10 mouse cellular contexts compared by ENCODE assay signal in the genomic region with DNA sequence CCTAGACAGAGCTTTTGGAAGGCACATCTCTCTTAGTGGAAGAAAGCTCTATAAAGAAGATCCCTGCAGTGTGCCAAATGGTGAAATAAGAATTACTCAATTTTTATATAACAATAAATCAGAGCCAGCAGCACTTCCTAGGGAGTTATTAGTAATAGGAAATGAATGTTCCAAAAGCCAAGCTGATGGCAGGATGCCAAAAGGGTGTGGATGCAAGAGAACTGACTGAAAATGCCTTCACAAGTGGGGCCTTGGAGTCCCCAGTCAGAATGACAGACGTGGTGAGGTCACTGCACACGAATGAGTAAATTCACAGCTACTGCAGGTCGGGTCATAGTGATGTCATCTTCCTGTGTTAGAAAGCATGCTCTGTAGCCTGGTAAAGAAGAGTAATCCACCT. TPM values are rescaled to one million over a fixed set of nuclear protein-coding genes. Genes with fewer than 3 reads are reported as not detected.
DNase-seq lines count a peak whose midpoint lies in the region; ATAC-seq and TF ChIP-seq lines count a peak whose summit lies in the region.
"Had no signal": no experiment of that assay in that cellular context is flagged by ENCODE, and none has a peak within 500 bp of the region (broad histone marks: within the 10 kb centered on the region; RNA-seq: fewer than 3 reads in every experiment).

No protein-coding gene starts in this region.

- no peak overlapping the region for H3K4me3 ChIP-seq in liver, postnatal 0 days (ENCODE audit: low read depth, low read length)
- H3K4me3 ChIP-seq in midbrain, embryonic 11.5 days (ENCODE audit: low read depth, low read length), result no peak overlapping the region

- no peak for TF ChIP-seq EP300 in liver, postnatal 0 days (IDR thresholded peaks at IDR 0.05; ENCODE audit: low read depth)

- H3K27ac ChIP-seq in liver, postnatal 0 days (ENCODE audit: low read depth), result no peak overlapping the region
- H3K27ac ChIP-seq in midbrain, embryonic 11.5 days (ENCODE audit: low read depth, low read length), result no peak overlapping the region

- no peaks in the 10 kb centered on the region for H3K27me3 ChIP-seq in liver, postnatal 0 days (ENCODE audit: insufficient read depth, low read length)
- H3K27me3 ChIP-seq in midbrain, embryonic 11.5 days (ENCODE audit: control insufficient read depth, insufficient read depth, low read length), result no peaks in the 10 kb centered on the region

- 32% methylated on average over 3 of the region's 3 CpGs for WGBS in liver, postnatal 0 days (ENCODE audit: insufficient replicate concordance)
- 79% methylated on average over 3 of the region's 3 CpGs for WGBS in midbrain, embryonic 11.5 days

- H3K9me3 ChIP-seq in liver, postnatal 0 days (ENCODE audit: low read length), result no peaks in the 10 kb centered on the region
- no peaks in the 10 kb centered on the region for H3K9me3 ChIP-seq in midbrain, embryonic 11.5 days (ENCODE audit: control insufficient read depth, low read length)

- peak; percentile 66 for ATAC-seq in liver, postnatal 0 days
- ATAC-seq in midbrain, embryonic 11.5 days (ENCODE audit: low FRiP score), result no peak

- no peak overlapping the region for H3K4me2 ChIP-seq in liver, postnatal 0 days (ENCODE audit: low read depth, low read length)
- H3K4me2 ChIP-seq in midbrain, embryonic 11.5 days, result no peak overlapping the region

- H3K36me3 ChIP-seq in liver, postnatal 0 days (replicated peaks; ENCODE audit: insufficient read depth, low read length), result no peaks in the 10 kb centered on the region
- H3K36me3 ChIP-seq in midbrain, embryonic 11.5 days (ENCODE audit: control insufficient read depth, insufficient read depth, low read length), result no peaks in the 10 kb centered on the region

- peaks cover 3% of the 10 kb centered on the region; the same call in 1 of the 2 replicates for H3K4me1 ChIP-seq in liver, postnatal 0 days (ENCODE audit: insufficient read depth)
- no peaks in the 10 kb centered on the region for H3K4me1 ChIP-seq in midbrain, embryonic 11.5 days (ENCODE audit: control insufficient read depth, insufficient read depth, low read length)

- H3K9ac ChIP-seq in liver, postnatal 0 days (replicated peaks), result no peak overlapping the region
- no peak overlapping the region for H3K9ac ChIP-seq in midbrain, embryonic 11.5 days (ENCODE audit: low read length)

- TF ChIP-seq CTCF in liver, postnatal 0 days (IDR thresholded peaks at IDR 0.05; ENCODE audit: low read depth), result no peak

- peak; percentile 82 for DNase-seq in 3134 (ENCODE audit: extremely low read depth, insufficient read length, low spot score)
- peak; percentile 95 to 98 for DNase-seq in adrenal gland, adult (ENCODE audit: inconsistent age in 2 of 2, low spot score in 1 of 2)
- DNase-seq in gastrocnemius, adult 8-10 months (ENCODE audit: low spot score in 2 of 2), result peak; percentile 85 to 87
- DNase-seq in kidney, adult 18-20 months, result peak; percentile 69
- peak; percentile 59 for DNase-seq in liver, postnatal 0 days
- peak; percentile 78 for DNase-seq in testis, postnatal 10 days (ENCODE audit: low spot score)
- DNase-seq in midbrain, embryonic 11.5 days (ENCODE audit: low spot score, missing footprints), result no peak
- DNase-seq in retina, postnatal 1 day, result no peak

RNA-seq across cellular contexts. Expression of a gene that starts 25.7 kb away (rescaled TPM):
- not detected for total RNA-seq in gastrocnemius, adult 8-10 months (2022)
- polyA plus RNA-seq in liver, postnatal 0 days (2015; fragmentation: Nextera tagmentation; extraction: Ambion mirVana), result 0.08 and 0.12 TPM in 2 replicates
- not detected in 2 replicates for polyA plus RNA-seq in midbrain, embryonic 11.5 days (2014; fragmentation: Nextera tagmentation; extraction: Ambion mirVana)
- total RNA-seq: left cerebral cortex, adult 8-10 months had no signal
- polyA plus RNA-seq: spleen, adult 2 months had no signal

RNA-seq across cellular contexts. Expression of a gene that starts 55.7 kb away (rescaled TPM):
- 1 to 10 TPM; 3.2 to 5.4 (median 5.1) TPM for total RNA-seq in gastrocnemius, adult 8-10 months (2022)
- 24.8 and 27.7 TPM in 2 replicates for polyA plus RNA-seq in liver, postnatal 0 days (2015; fragmentation: Nextera tagmentation; extraction: Ambion mirVana)
- polyA plus RNA-seq in midbrain, embryonic 11.5 days (2014; fragmentation: Nextera tagmentation; extraction: Ambion mirVana), result 7.0 and 7.4 TPM in 2 replicates

Comparison
In these comparisons a context has a peak if more than half of its experiments do, and no peak if none do; other contexts are left out.
1. DNase-seq: peak in 3134 (single experiment), adrenal gland, adult (2 of 2), gastrocnemius, adult 8-10 months (2 of 2), kidney, adult 18-20 months (single experiment), liver, postnatal 0 days (single experiment) and testis, postnatal 10 days (single experiment); none in midbrain, embryonic 11.5 days (single experiment) and retina, postnatal 1 day (single experiment).